Mouse (Mus musculus) MEL (cell line): ENCODE measurements around the gene 5830411N06Rik. TPM values are rescaled to one million over a fixed set of nuclear protein-coding genes. Genes with fewer than 3 reads are reported as not detected.

Experiments
- polyA plus RNA-seq, 2 experiments: library from polyadenylated mRNA; stranded (reverse) in 1 of 2; unstranded in 1 of 2; fragments of >175 nt in 1 of 2; fragments of >200 nt in 1 of 2; gene quantifications; 2 replicates each; pipeline versions ENCODE4 v1.2.1 to v1.2.4; 2012; ENCODE audit warnings: low replicate concordance in 2 of 2, low read depth in 1 of 2; ENCODE audit not compliant: insufficient read length in 2 of 2, insufficient read depth in 1 of 2, missing spikeins in 1 of 2
- total RNA-seq: library from RNA; depleted of rRNA; stranded (reverse); fragments of 300-350 nt; gene quantifications from 2 replicates; pipeline ENCODE4 v1.2.3, GENCODE M21; 2012; rRNA removed

5830411N06Rik gene
- total and polyA plus RNA-seq, 3 experiments, result not detected

Other genes with a start within 250 kb of the 5830411N06Rik start
- gene Zfp511, start 210.9 kb upstream of the 5830411N06Rik start, total RNA-seq, result 29.4 and 35.6 TPM in 2 replicates
- 10 to 100 TPM in 1 of 2 experiments, not detected in 1; 51.5 TPM for gene Zfp511, start 210.9 kb upstream of the 5830411N06Rik start, polyA plus RNA-seq
- gene Tubgcp2, start 210.6 kb upstream of the 5830411N06Rik start, total RNA-seq, result 27.0 and 27.1 TPM in 2 replicates
- 10 to 100 TPM in 1 of 2 experiments, not detected in 1; 43.6 TPM for gene Tubgcp2, start 210.6 kb upstream of the 5830411N06Rik start, polyA plus RNA-seq
- not detected in 2 replicates for gene Msx3, start 198.2 kb upstream of the 5830411N06Rik start, total RNA-seq
- gene Msx3, start 198.2 kb upstream of the 5830411N06Rik start, polyA plus RNA-seq, result not detected
- gene Caly, start 164.7 kb upstream of the 5830411N06Rik start, total RNA-seq, result not detected in 2 replicates
- gene Caly, start 164.7 kb upstream of the 5830411N06Rik start, polyA plus RNA-seq, result under 1 TPM in 1 of 2 experiments, not detected in 1; 0.11 TPM
- not detected in 2 replicates for gene Prap1, start 153.9 kb upstream of the 5830411N06Rik start, total RNA-seq
- not detected for gene Prap1, start 153.9 kb upstream of the 5830411N06Rik start, polyA plus RNA-seq
- gene Fuom, start 144.8 kb upstream of the 5830411N06Rik start, total RNA-seq, result 0.36 and 1.1 TPM in 2 replicates
- 10 to 100 TPM in 1 of 2 experiments, not detected in 1; 10.9 TPM for gene Fuom, start 144.8 kb upstream of the 5830411N06Rik start, polyA plus RNA-seq
- 0.29 TPM in 1 of 2 replicates, not detected in the other for gene Paox, start 131.5 kb upstream of the 5830411N06Rik start, total RNA-seq
- under 1 TPM in 1 of 2 experiments, not detected in 1; 0.25 TPM for gene Paox, start 131.5 kb upstream of the 5830411N06Rik start, polyA plus RNA-seq
- gene Echs1, start 130.8 kb upstream of the 5830411N06Rik start, total RNA-seq, result 22.8 and 30.3 TPM in 2 replicates
- gene Echs1, start 130.8 kb upstream of the 5830411N06Rik start, polyA plus RNA-seq, result 10 to 100 TPM in 1 of 2 experiments, not detected in 1; 47.7 TPM
- gene Mtg1, start 109.7 kb upstream of the 5830411N06Rik start, total RNA-seq, result 10.8 and 18.1 TPM in 2 replicates
- 10 to 100 TPM in 1 of 2 experiments, not detected in 1; 38.1 TPM for gene Mtg1, start 109.7 kb upstream of the 5830411N06Rik start, polyA plus RNA-seq
- gene Sprn, start 92.4 kb upstream of the 5830411N06Rik start, total RNA-seq, result not detected in 2 replicates
- gene Sprn, start 92.4 kb upstream of the 5830411N06Rik start, polyA plus RNA-seq, result not detected
- not detected in 2 replicates for gene Olfr522, start 82.5 kb upstream of the 5830411N06Rik start, total RNA-seq
- gene Olfr522, start 82.5 kb upstream of the 5830411N06Rik start, polyA plus RNA-seq, result not detected
- gene Olfr523, start 74.1 kb upstream of the 5830411N06Rik start, total RNA-seq, result not detected in 2 replicates
- not detected for gene Olfr523, start 74.1 kb upstream of the 5830411N06Rik start, polyA plus RNA-seq
- gene Olfr524, start 41.3 kb upstream of the 5830411N06Rik start, total RNA-seq, result not detected in 2 replicates
- not detected for gene Olfr524, start 41.3 kb upstream of the 5830411N06Rik start, polyA plus RNA-seq
- not detected in 2 replicates for gene Cd163l1, start 29.0 kb upstream of the 5830411N06Rik start, total RNA-seq
- gene Cd163l1, start 29.0 kb upstream of the 5830411N06Rik start, polyA plus RNA-seq, result not detected
- gene Olfr525, start 73.6 kb downstream of the 5830411N06Rik start, total RNA-seq, result not detected in 2 replicates
- under 1 TPM in 1 of 2 experiments, not detected in 1; 0.01 TPM for gene Olfr525, start 73.6 kb downstream of the 5830411N06Rik start, polyA plus RNA-seq
- gene Olfr527, start 86.7 kb downstream of the 5830411N06Rik start, total RNA-seq, result not detected in 2 replicates
- gene Olfr527, start 86.7 kb downstream of the 5830411N06Rik start, polyA plus RNA-seq, result not detected
- not detected in 2 replicates for gene Olfr60, start 114.4 kb downstream of the 5830411N06Rik start, total RNA-seq
- not detected for gene Olfr60, start 114.4 kb downstream of the 5830411N06Rik start, polyA plus RNA-seq
- gene Olfr530, start 129.0 kb downstream of the 5830411N06Rik start, total RNA-seq, result not detected in 2 replicates
- gene Olfr530, start 129.0 kb downstream of the 5830411N06Rik start, polyA plus RNA-seq, result not detected
- not detected in 2 replicates for gene Olfr531, start 155.6 kb downstream of the 5830411N06Rik start, total RNA-seq
- gene Olfr531, start 155.6 kb downstream of the 5830411N06Rik start, polyA plus RNA-seq, result not detected
- not detected in 2 replicates for gene Olfr532, start 174.4 kb downstream of the 5830411N06Rik start, total RNA-seq
- gene Olfr532, start 174.4 kb downstream of the 5830411N06Rik start, polyA plus RNA-seq, result not detected
- gene Olfr533, start 216.1 kb downstream of the 5830411N06Rik start, total RNA-seq, result not detected in 2 replicates
- gene Olfr533, start 216.1 kb downstream of the 5830411N06Rik start, polyA plus RNA-seq, result not detected
- not detected in 2 replicates for gene Olfr535, start 236.9 kb downstream of the 5830411N06Rik start, total RNA-seq
- gene Olfr535, start 236.9 kb downstream of the 5830411N06Rik start, polyA plus RNA-seq, result not detected